11 mouse cellular contexts compared by ENCODE assay signal in the genomic region with DNA sequence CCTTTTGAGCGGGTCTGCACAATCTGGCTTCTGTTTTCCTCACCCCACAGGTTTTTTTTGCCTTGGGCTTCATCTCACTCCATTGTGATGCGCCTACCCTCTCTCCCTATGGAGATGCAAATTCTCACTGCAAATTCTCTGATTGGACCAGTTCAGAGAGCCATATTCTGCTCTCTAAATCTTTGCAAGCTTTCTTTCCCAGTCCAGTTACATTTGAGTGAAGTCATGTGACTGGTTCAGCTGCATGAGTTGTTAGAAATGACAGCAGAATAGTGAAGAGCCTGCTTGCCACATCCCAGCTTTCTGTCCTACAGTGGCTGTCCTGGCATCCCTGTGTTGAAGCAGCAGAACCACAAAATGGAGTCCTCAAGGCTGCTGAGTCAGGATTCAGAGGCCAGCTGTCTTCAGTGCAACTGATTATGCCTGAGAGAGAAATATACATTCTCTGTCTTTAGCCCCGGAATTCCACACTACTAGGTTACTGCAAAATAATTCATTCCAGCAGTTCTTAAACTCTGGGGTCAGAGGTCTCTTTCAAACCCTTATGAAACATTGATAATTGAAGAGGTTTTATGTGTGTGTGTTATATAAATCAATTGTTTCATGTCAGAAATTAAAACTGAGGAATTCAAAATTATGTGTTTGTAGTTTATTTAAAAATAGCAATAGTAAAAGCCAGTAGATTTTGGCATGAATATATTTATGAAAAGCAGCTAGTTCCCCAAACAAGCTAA.
A peak's percentile ranks its signal among the peaks of the same experiment; 100 is the strongest.
DNase-seq lines count a peak whose midpoint lies in the region; ATAC-seq lines count a peak whose summit lies in the region.
"Had no signal": no experiment of that assay in that cellular context is flagged by ENCODE, and none has a peak within 500 bp of the region (broad histone marks: within the 10 kb centered on the region; RNA-seq: fewer than 3 reads in every experiment).

No protein-coding gene starts in this region.

- DNase-seq in hindbrain, embryonic 10.5 days (ENCODE audit: low spot score) = peak; percentile 43
- no peak for DNase-seq in hindbrain, embryonic 14.5 days (ENCODE audit: low spot score)
- peak; percentile 58 for DNase-seq in R1 (ENCODE audit: low read depth, low spot score)
- no peak for DNase-seq in T-cell, adult 2 months (ENCODE audit: low spot score)
- DNase-seq in left cerebral cortex, adult 8-10 months (ENCODE audit: low spot score in 2 of 2) = no peak
- no peak for DNase-seq in c-Kit-positive CD71-positive TER-119-positive erythroid progenitor cells, embryonic 14.5 days (ENCODE audit: low spot score)
- DNase-seq: B cell, adult 2 months; cerebellum, postnatal 10 days; gastrocnemius, postnatal 25 days had no signal

- no peaks in the 10 kb centered on the region for H3K27me3 ChIP-seq in hindbrain, embryonic 10.5 days (ENCODE audit: insufficient read depth, poor library complexity, severe bottlenecking)
- H3K27me3 ChIP-seq in hindbrain, embryonic 14.5 days (ENCODE audit: control insufficient read depth, insufficient read depth, low read length) = no peaks in the 10 kb centered on the region
- no peaks in the 10 kb centered on the region for H3K27me3 ChIP-seq in forebrain, embryonic 13.5 days
- no peaks in the 10 kb centered on the region for H3K27me3 ChIP-seq in limb, embryonic 15.5 days

- H3K4me3 ChIP-seq in hindbrain, embryonic 10.5 days = no peak overlapping the region
- H3K4me3 ChIP-seq in hindbrain, embryonic 14.5 days (replicated peaks; ENCODE audit: low read length) = no peak overlapping the region
- no peak overlapping the region for H3K4me3 ChIP-seq in forebrain, embryonic 13.5 days
- H3K4me3 ChIP-seq in limb, embryonic 15.5 days = no peak overlapping the region

- H3K9me3 ChIP-seq in hindbrain, embryonic 10.5 days = no peaks in the 10 kb centered on the region
- no peaks in the 10 kb centered on the region for H3K9me3 ChIP-seq in hindbrain, embryonic 14.5 days (ENCODE audit: control insufficient read depth, low read length)
- no peaks in the 10 kb centered on the region for H3K9me3 ChIP-seq in forebrain, embryonic 13.5 days (replicated peaks)
- H3K9me3 ChIP-seq in limb, embryonic 15.5 days = no peaks in the 10 kb centered on the region

- H3K4me2 ChIP-seq in hindbrain, embryonic 14.5 days (replicated peaks) = no peak overlapping the region
- no peak overlapping the region for H3K4me2 ChIP-seq in forebrain, embryonic 13.5 days
- no peak overlapping the region for H3K4me2 ChIP-seq in limb, embryonic 15.5 days

- H3K9ac ChIP-seq in hindbrain, embryonic 14.5 days = no peak overlapping the region
- H3K9ac ChIP-seq in forebrain, embryonic 13.5 days = no peak overlapping the region
- no peak overlapping the region for H3K9ac ChIP-seq in limb, embryonic 15.5 days

- peaks cover 25% of the 10 kb centered on the region for H3K4me1 ChIP-seq in hindbrain, embryonic 10.5 days (replicated peaks)
- no peaks in the 10 kb centered on the region for H3K4me1 ChIP-seq in hindbrain, embryonic 14.5 days (replicated peaks; ENCODE audit: control insufficient read depth, insufficient read depth, low read length)
- peaks cover 30% of the 10 kb centered on the region for H3K4me1 ChIP-seq in forebrain, embryonic 13.5 days
- H3K4me1 ChIP-seq in limb, embryonic 15.5 days = peaks cover 8% of the 10 kb centered on the region; the same call in 1 of the 2 replicates

- WGBS in hindbrain, embryonic 10.5 days = 38% methylated on average over 3 of the region's 3 CpGs
- WGBS in hindbrain, embryonic 14.5 days = 28% methylated on average over 3 of the region's 3 CpGs
- WGBS in forebrain, embryonic 13.5 days = 26% methylated on average over 3 of the region's 3 CpGs
- 42% methylated on average over 3 of the region's 3 CpGs for WGBS in limb, embryonic 15.5 days

- H3K27ac ChIP-seq in hindbrain, embryonic 10.5 days = peak overlapping the region; percentile 69
- no peak overlapping the region for H3K27ac ChIP-seq in hindbrain, embryonic 14.5 days
- 0 out of 2 replicates have a peak overlapping the region, but pooled peaks have one; percentile 22 for H3K27ac ChIP-seq in forebrain, embryonic 13.5 days
- H3K27ac ChIP-seq in limb, embryonic 15.5 days = peak overlapping the region; percentile 30; the same call in 1 of the 2 replicates

- no peaks in the 10 kb centered on the region for H3K36me3 ChIP-seq in hindbrain, embryonic 10.5 days
- H3K36me3 ChIP-seq in hindbrain, embryonic 14.5 days (replicated peaks; ENCODE audit: control insufficient read depth, insufficient read depth) = no peaks in the 10 kb centered on the region
- no peaks in the 10 kb centered on the region for H3K36me3 ChIP-seq in forebrain, embryonic 13.5 days (ENCODE audit: poor library complexity, severe bottlenecking)
- no peaks in the 10 kb centered on the region for H3K36me3 ChIP-seq in limb, embryonic 15.5 days

- no peak for ATAC-seq in hindbrain, embryonic 14.5 days (ENCODE audit: low FRiP score)
- ATAC-seq in forebrain, embryonic 13.5 days = peak; percentile 41; the same call in 1 of the 2 replicates
- ATAC-seq in limb, embryonic 15.5 days (ENCODE audit: insufficient number of reproducible peaks, low FRiP score, low TSS enrichment, low read depth) = no peak

Comparison
In these comparisons a context has a peak if more than half of its experiments do, and no peak if none do; other contexts are left out.
1. DNase-seq: peak in hindbrain, embryonic 10.5 days (single experiment) and R1 (single experiment); none in hindbrain, embryonic 14.5 days (single experiment), T-cell, adult 2 months (single experiment), left cerebral cortex, adult 8-10 months (0 of 2) and c-Kit-positive CD71-positive TER-119-positive erythroid progenitor cells, embryonic 14.5 days (single experiment).